Mouse (Mus musculus): ENCODE measurements at regions not wholly inside any gene's neighbourhood (a gene's known extent, or its start where the extent isn't known, plus 50 kb on each side); places are given as distances from the start of the nearest gene placed in this dataset.

DNA sequence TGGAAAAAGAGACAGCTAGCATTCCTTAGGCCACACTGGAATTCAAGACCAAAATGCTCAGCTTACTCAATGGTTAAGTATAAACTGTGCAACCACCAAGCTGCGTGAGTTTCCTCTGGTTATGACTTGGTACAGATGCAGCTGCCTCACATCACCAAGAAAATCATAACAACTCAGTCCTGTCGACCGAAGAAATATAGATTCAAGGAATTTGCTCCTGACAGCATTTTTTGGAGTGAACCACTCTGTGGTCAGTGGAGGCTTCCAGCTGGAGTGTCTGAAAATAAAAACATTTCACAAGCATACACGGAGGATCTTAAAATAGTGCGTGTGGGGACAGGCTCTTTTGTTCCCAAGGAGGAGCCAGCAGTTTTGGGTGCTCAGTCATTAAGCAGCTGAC lies 253.8 kb downstream of the Bckdhb start:
- no peak for DNase-seq

DNA sequence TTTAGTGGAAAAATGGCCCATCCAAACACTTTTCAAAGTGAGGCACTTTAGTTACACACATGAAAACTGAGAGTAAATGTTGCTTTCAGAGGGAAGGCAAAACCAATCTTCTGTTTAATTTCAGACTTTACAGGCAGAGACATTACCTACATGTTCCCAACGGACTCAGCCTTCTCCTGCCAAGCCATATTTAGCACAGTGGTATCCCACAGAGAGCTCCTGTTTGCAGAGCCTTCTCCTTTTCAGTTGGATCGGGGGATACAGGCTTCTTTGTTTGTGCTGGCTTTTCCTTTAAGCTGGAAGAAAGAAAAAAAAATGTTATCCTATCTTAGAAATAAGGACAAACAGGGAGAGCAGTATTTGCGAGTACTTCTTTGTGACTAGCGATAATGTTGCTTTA lies 254.3 kb downstream of the Bckdhb start:
- DNase-seq: no peak

DNA sequence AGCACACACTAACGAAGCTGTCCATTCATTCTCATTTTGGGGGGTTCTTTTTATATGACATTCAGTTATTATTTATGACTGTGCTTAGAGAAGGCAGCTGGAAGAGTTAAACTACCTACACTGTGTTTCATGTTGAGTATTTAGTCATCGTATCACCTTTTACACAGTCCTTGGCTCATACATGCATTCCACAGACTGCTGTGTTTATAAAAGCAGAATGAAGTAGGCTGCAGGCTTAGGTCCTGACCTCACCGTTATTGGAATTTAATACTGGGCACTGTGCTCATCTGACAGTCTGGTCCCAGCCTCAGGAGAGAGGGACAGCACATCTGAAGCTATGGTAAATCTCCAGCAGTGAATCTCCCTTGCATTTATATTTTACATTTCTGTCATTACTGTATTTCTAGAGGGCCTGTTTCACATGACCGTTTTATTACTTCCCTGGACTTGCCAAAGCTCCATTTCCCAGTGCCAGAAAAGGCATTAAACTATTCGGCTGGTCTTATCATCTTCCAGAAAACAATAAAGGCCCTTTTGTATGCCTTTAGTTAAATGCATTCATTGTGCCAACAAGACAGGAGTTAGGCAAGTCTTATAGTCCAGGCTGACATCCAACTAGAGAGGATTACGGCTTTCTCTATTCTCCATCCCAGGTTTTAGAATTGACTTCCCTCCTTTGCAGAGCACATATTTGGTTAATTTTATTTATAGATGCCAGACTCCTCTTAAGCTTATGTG lies 258.9 kb downstream of the Bckdhb start:
- DNase-seq: no peak

DNA sequence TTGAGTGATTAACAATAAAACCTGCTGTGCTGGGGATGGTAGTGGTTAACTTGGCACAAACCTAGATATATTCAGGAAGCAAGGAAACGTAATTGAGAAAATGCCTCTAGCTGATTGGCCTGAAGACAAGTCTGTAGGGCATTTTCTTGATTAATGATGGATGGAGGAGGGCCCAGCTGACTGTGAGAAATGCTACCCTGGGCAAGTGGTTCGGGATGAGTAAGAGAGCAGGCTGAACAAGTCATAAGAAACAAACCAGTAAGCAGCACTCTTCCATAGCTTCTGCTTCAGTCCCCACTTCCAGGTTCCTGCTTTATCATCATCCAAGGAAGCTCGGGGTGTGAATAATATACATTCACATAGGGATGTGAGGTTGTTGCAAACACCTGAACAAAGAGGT lies 262.6 kb downstream of the Bckdhb start:
- DNase-seq: no peak

DNA sequence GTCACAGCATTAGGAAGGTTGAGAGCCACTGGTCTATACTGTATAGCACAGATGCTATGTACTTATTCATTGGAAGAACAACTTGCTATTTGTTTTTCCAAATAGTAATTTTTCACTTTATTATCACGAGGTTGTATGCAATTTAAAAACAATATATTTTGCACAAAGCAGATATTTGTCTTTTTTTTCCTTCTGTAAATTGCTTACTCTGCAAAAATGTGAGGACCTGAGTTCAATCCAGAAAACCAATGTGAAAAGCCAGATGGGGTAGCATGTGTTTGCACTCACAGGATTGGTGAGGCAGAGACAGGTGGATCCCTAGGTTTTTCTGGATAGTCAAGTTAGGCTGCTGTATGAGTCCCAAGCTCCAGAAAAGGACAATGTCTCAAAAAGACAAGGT lies 268.5 kb downstream of the Bckdhb start:
- DNase-seq: no peak

DNA sequence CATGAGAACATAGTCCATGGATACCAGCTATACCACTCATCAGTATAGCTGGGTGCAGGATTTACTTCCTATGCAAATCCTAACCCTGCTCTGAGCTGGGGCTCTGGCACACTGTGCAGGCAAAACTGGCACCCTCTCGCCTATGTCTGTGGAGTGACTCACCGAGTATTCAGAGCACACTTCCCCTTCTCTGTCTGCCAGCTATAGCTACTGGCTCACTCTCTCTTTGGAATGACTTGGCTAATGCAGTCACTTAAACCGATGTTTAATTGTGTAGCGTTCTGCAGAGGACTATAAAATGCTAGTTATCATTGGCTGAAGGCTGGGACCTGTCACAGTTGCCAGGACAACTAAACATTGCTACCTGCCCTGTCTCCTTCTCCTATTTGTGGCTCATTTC lies 269.8 kb downstream of the Bckdhb start:
- peak; percentile 7 to 9 for DNase-seq

DNA sequence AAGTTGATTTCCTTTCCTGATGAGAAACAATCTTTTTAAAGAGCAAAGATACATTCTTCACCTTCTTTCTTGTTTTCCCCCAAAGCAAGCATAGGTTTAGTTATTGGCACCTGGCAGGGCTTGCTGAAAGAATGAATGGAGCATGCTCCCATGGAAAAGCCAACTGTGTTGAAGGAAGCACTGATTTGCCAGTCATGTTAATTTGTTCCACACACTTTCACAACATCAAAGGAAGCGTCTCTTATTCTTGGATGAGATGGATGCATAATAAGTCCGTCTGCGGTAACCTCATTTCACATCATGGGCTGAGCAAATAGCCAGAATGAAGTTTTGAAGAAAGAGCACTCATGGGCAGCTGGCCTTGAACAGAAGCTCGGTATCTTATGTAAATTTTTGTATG lies 270.4 kb downstream of the Bckdhb start:
- DNase-seq: no peak

DNA sequence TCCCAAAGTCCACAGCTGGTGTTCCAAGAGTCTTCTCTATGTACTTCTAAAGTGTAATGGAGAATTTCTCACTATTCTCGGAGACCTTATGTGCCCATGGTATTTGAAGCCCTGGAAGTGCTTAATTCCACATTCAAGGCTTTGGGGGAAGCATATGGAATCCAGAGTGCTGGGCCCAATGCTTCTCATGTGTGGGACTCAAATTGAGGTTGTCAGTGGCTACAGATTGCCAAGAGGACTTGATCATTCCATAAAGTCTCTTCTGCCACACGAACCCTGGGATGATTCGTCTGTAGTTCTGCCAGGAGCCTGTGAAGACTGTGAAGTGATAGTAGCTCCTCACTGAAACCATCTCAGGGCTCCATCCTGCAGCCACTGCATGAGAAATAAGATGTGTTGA lies 275.3 kb downstream of the Bckdhb start:
- DNase-seq: no peak

DNA sequence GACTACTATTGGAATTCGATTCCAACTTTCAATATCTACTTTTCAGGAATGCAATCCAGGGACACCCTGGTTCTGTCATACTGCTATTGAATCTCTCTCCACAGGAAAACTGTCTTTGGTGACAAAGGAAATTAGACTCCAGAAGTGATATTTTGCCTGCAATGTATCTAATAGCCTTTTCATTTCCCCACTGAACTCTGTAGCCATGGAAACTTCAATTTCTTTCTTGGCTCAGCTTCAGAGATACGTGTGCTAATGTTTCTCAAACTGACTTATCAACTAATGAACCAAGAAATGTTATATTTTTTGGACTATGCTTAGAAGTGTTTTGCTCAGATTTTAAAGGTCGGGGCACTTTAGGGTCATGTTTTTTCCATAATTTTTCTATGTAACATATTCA lies 279.1 kb downstream of the Bckdhb start:
- no peak for DNase-seq

DNA sequence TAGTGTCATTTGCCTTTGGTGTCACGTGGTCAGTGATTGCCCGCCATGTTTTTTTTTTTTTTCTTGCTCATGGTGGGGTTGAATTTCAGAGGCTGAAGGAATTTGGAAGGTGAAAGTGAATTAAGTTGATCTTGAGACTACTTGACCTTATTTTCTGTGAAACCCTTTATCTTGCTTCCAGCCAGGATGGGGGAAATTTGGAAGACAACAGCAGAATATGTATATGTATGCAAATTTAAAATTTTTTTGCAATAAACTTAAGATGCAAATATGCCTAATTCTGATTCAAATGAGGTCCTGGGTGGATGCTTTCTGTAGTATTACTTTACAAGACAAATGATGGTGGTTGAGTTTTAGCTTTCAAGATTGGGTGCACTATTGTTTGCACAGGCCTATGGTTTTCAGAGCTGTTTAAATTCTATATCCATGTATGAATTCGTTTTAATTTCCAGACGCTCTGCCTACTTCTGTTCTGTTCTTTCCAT lies 315.6 kb downstream of the Bckdhb start:
- no peak for DNase-seq

DNA sequence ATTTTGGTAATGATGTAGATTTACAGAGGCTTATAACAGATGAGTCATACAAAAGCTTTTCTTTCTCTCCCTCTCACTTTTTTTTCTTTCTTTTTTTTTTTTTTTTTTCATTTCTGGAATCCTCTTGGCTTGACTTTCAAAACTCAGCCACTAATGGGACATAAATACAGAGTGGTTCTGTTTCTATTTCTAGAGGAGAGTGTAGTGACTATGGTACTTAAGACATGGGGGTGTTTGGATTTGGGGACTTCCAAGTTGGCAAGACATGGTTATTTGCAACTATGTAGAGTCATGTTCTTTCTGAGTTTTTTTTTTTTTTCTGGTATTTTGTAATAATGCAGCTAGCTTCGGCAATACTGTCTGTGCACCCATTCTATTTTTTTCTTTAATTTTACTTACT lies 324.8 kb downstream of the Bckdhb start:
- DNase-seq: no peak

DNA sequence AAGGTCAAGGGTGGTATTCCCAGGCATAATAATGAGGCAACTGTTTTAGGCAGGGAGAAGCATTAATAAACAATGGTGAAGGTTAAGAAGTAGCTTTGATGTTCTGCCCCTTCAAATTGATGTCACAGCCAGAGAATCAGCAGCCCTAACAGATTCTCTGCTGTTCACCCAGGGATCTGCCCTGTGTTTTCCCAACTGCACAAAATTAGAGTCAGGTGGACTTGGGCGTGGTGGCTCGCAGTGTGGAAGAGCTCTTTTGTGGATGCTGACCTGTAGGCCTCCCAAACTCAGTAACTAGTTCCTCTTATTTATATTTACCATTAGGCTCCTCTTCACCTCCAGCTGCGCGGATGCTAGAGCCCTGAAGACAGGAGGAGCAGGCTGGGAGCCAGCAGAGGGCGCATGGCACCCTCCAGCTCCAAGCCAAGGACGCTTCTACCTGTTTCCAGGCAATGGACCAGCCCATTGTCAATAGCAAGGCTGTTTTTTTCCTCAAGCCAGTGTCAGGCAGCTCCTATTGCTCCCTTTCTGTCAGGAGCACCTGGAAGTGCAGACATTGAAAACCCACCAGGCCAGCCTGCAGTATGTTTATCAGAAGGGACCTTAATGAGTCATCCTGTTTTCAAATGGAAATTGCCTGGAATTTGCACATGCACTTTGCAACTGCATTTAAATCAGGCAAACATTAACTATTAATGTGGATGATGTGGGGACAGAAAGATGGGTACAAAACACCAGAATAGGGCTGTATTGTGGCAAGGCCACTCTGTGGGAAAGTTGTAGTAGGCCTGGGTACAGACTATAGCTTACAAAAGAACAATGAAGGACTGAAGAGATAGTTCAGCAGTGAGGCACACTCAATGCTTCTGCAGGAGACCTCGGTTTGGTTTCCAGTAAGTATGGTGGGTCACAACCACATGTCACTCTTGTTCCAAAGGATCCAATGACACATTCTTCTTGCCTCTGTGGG lies 328.4 kb downstream of the Bckdhb start:
- peak; percentile 14 to 27 for DNase-seq

DNA sequence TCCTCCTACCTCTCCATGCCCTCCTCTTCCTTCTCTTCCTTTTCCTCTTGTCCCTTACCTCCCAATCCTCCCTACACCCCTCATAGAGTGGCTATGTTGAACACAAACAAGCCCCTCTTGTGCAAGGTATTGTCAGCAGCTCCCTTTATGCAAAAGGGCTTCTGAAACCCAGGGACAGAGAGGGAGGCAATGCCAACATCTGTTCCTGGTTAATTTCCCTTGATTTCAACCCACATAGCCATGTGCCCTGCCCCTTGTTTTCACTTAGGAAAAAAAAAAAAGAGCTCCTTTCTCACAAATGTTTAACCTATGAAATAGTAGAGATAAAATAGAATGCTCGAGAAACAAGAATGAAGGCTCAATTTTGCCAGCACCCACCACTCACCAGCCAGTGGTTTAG lies 333.5 kb downstream of the Bckdhb start:
- no peak for DNase-seq

DNA sequence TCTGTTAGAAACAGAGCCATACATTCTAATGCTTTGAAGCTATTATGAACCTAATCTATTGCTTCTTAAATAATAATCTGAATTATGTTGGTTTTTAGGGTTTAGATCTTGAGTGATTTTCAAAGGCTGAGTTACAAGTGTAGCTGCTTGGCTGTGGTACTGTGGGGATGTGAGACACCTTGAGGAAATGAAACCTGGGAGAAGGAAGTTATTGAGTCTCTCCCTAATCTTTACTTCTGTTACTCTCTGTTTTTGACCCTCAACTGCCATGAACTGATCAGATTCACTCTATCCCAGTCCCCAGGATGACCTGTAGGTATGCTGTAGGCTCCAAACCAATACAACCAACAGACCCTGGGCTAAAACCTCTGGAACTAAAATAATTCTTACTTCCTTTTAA lies 334.8 kb downstream of the Bckdhb start:
- DNase-seq: no peak

DNA sequence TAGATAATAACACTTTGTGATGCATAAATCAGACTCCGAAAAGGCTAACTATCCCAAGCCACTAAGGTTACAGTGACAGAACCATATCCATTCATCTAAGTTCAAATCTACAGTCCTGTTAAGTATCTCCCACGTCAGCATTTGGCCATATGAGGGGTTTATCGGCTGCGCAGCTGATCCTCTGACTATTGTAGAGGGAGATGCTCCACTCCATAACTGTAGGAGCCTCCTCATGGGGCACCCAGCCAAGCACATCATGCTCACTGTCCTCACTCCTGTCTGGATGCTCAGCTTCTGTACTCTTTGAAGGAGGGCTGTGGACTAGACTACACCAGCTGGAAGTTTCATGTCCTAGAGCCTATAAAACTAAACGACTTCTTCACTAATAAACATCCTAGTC lies 337.2 kb downstream of the Bckdhb start:
- DNase-seq: no peak

DNA sequence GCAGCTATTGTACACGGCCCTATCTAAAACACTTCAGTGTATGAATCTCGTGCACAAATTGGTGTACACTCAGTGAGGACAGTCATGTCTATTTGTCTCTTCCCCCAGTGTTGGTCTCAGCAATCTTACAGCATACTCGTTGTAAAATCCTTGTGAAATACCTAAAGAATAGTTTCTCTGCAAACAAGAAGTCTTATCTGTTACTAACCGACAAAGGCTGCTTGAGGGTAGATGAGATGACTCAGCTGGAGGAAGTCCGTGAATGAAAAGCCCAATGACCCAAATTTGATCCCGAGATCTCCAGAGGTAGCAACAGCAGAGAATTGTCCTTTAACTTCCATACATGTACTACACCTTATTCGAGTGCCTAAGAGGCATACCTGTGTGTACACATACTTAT lies 342.0 kb downstream of the Bckdhb start:
- no peak for DNase-seq

DNA sequence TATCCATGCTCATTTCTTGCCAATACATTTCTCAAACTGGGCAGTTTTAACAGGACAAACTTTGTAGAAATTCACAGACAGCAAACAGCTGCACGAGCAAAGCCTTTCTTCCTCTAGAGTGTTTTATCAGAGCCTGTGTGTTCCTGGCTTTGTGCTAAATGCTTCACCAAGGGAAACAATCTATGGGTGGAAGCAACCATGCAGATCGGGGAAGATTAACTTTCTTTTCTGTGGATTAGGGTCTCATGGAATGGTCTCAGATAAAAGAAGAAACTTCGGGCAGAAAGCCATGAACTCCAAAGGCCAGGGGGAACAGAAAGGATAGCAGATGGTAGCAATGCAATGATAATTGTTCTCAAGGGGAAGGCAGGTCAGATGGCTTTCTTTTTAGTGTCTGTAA lies 349.7 kb downstream of the Bckdhb start:
- no peak for DNase-seq

DNA sequence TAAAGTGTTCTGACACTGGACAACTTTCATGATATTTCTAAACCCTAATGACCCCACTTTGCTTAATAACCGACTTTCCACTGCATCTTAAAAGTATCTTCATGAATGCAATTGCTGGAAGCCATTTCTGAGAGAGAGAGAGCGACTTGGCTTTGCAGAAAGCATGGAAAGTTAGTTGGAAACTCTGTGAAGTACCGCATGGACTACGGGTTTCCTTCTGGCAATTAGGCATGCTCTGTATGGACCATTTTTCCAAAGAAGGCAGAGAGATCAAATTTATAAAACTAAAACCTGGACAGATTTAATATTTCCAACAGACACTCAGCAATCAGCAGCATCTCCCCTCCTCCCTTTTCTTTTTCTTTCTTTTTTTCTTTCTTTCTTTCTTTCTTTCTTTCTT lies 353.4 kb downstream of the Bckdhb start:
- no peak for DNase-seq

DNA sequence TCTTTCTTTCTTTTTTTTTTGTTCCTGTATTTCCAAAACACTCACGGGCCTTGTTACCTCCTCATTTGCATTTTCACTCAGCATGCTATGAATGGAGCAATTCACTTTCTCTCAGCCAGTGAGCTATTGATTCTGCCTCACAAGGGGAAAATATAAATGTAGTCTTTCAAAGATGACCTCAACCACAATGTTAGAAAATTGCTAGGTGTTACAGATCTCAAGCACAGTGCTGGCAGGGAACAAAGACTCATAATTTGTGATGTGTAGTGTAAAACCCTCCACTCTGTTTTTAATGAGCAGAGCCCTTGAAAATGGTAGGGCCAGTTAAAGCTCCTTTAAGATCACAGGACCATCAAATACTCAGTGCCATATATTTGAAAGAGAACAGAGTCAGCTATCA lies 353.8 kb downstream of the Bckdhb start:
- DNase-seq: no peak

DNA sequence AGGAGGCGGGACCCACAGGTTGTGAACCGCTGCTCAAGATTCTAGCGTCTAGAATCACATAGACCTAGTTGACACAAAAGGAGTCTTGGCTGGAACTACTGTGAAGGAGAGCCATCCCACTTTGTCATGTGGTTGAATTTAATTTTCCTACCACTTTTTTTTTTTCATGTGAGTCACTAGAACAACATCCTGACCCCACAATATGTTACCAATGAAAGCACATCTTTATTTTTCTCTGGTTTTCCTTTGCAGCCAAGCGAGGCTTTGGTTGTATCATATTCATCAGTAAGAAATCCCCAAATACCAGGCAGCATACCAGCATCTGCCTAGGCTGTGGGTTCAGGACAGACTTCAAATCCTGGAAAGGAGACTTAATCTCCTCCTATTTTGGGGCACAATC lies 356.0 kb downstream of the Bckdhb start:
- no peak for DNase-seq

DNA sequence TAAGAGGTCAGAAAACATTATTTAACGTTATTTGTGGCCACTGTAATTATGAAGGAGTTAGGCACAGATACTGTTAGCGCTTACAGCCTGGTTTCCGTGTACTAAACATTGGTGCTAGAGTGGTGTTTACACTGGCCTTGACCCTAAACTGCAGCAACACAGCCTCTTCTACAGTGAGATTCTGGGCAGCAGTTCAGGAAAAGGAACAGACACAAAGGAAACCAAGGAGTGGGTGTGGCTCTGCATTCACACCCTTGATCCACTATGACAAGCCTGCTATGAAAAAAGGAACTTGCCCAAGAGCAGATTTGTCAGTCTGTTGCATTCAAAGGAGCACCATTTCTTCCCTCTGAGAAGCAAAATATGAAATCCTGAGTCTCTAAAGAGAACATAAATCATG lies 356.7 kb downstream of the Bckdhb start:
- DNase-seq: peak in 1 of 2 experiments; percentile 2

DNA sequence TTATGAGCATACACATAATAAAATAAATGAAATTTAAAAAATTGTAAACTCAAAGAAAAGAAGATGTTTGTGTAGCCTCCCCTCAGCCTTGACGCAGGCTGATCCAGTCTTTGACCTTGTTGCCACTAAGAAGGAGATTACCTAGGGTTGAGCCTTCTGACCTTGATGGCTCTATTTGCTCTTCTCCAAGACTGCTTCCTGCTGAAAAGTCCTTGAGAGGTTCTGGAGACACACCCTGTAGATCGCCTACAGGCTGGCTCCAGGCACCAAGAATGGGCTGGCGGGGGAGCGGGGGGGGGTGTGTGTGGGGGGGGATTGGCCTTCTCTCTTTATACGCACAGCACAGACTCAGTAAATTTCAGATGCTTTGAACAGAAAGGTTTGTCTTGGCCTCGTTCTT lies 358.4 kb downstream of the Bckdhb start:
- DNase-seq: no peak

DNA sequence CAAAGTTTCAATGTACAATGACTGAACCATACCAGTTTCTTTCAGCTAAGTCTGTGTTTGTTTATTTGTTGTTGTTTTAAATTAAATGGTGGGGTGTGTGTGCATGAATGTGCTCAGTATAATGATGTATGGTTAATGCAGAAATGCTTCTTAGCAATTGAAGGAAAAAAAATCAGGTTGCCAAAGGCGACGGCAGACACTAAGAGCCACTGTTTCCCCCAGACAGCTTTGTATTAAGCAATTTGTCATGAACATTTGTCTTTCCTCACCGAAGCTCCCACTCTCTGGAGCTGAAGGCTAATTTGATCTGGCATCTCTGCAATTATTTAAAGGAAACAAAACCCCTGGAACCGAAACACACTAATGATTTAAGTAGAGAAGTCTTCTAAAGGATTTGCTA lies 360.7 kb downstream of the Bckdhb start:
- no peak for DNase-seq

DNA sequence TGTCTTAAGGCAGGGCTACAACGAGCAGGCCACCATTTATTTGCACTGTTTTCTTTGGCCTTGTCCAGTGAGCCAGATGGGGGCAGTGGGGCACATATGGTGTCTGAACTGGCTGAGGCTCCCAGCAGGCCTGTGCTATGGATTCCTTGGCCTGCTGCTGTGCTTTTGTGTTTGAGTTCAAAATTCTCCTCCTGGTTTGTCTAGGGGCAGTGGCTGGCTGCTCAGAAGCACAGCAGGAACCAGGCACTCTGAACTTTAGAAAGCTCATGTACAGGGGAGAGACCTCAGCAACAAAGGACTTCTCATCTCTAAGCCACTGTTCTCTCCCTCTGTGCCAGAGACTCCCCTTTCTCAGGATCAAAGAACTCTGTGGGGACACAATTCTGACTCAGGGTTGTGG lies 370.9 kb downstream of the Bckdhb start:
- no peak for DNase-seq

Measured in layer of hippocampus, postnatal 36 days (tissue).